Mouse (Mus musculus): ENCODE data around the gene Rhbdl1. TPM values are rescaled to one million over a fixed set of nuclear protein-coding genes. Genes with fewer than 3 reads are reported as not detected.

Rhbdl1 gene
- polyA plus RNA-seq, 1 experiment from 2014 or later = 0.48 TPM

DNA sequence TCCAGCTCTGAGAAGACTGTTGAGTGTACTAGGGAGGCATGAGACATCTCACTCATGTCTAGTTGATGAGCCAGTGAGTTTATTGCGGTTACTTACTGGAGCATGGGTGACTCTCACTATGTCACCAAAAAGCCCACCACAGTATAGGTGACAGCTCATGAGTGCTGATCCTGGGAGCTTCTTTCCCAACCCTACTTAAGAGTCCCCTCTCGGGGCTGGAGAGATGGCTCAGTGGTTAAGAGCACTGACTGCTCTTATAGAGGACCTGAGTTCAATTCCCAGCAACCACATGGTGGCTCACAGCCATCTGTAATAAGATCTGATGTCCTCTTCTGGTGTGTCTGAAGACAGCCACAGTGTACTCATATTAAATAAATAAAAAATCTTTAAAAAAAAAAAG lies 32.9 kb upstream of the Rhbdl1 start:
- Histone ChIP-seq H3K27ac (replicated peaks) (no peak overlapping the region), H3K4me1 (replicated peaks) (peaks cover 42% of the 10 kb centered on the region), H3K9me3 (replicated peaks) (no peaks in the 10 kb centered on the region), H3K36me3 (replicated peaks) (peaks cover 6% of the 10 kb centered on the region; the same call in 1 of the 2 replicates), H3K4me3 (replicated peaks) (no peak overlapping the region), H3K9ac (no peak overlapping the region), H3K4me2 (no peak overlapping the region), H3K27me3 (no peaks in the 10 kb centered on the region)
- ATAC-seq (ENCODE audit: insufficient read depth) = no peak
- 75% methylated on average over 2 of the region's 2 CpGs for WGBS (ENCODE audit: insufficient replicate concordance)

DNA sequence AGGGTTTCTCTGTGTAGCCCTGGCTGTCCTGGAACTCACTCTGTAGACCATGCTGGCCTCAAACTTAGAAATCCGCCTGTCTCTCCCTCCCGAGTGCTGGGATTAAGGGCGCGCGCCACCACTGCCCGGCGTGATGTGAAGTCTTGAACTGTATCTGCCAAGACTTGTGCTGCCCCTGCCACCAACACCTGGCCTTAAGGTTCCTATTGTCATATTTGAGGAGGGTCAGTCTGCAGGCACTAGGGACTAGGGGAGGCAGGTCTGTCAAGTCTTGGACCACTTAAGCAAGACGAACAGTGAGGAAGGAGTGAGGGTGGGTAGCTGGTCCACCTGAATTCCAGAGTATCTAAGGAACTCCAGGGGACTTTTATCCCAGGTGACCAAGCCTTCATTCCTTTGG lies 32.4 kb upstream of the Rhbdl1 start:
- no peak for ATAC-seq (ENCODE audit: insufficient read depth)
- H3K27me3 ChIP-seq = no peaks in the 10 kb centered on the region
- WGBS (ENCODE audit: insufficient replicate concordance) = 81% methylated on average over 8 of the region's 8 CpGs
- H3K36me3 ChIP-seq (replicated peaks) = peaks cover 8% of the 10 kb centered on the region
- H3K4me3 ChIP-seq (replicated peaks) = no peak overlapping the region
- no peak overlapping the region for H3K9ac ChIP-seq
- H3K4me2 ChIP-seq = no peak overlapping the region
- no peaks in the 10 kb centered on the region for H3K9me3 ChIP-seq (replicated peaks)
- H3K27ac ChIP-seq (replicated peaks) = no peak overlapping the region
- H3K4me1 ChIP-seq (replicated peaks) = peaks cover 39% of the 10 kb centered on the region

DNA sequence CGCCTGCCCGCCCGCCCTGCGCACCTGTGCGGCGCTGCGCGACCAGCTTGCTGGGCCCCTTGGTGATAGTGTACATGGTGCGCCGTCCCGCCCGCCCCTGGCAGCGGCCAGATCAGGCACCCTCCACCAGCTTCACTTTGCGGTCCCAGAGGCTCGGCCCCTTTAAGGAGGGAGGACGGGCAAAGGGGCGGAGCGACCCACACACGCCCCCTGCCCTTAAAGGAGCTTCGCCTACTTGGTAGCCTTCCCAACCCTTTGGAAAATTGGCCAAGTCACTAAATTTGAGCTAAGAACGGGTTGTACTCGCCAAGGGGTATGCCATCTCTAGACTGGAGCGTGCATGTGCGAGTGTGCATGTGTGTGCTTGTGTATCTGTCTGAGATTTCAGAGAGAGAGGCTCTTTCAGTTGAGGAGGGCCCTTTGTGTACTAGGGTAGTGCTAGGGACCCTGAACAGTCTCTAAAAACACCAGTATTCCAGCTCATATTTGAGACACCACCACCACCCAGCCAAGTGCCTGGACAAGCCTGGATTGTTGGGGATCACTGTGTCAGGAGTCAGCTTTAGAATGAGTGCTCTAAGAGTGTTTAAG lies 31.6 kb upstream of the Rhbdl1 start, which contains the start of gene Mcrip2:
Gene Mcrip2 (minus strand): TSS at position 164 of the 591 bp plus-strand sequence.
- Histone ChIP-seq H3K4me1 (replicated peaks) (peaks cover 32% of the 10 kb centered on the region), H3K27ac (replicated peaks) (peak within 1 kb of the TSS; percentile 77), H3K27me3 (no peaks in the 10 kb centered on the region), H3K9ac (peak within 1 kb of the TSS; percentile 66), H3K9me3 (replicated peaks) (no peaks in the 10 kb centered on the region), H3K4me3 (replicated peaks) (peak within 1 kb of the TSS; percentile 69), H3K36me3 (replicated peaks) (peaks cover 16% of the 10 kb centered on the region), H3K4me2 (peak within 1 kb of the TSS; percentile 88)
- WGBS (ENCODE audit: insufficient replicate concordance) = 0% methylated on average over 24 of the region's 24 CpGs
- ATAC-seq (ENCODE audit: insufficient read depth) = peak; percentile 68

GRCm38 (mm10) chr17:25867836-25868600 lies 30.9 kb upstream of the Rhbdl1 start:
- WGBS (ENCODE audit: insufficient replicate concordance) = under 1% methylated on average over 42 of the region's 42 CpGs
- ATAC-seq (ENCODE audit: insufficient read depth) = peak; percentile 53
- H3K9me3 ChIP-seq (replicated peaks) = no peaks in the 10 kb centered on the region

GRCm38 (mm10) chr17:25867509-25867835 lies 30.4 kb upstream of the Rhbdl1 start:
- H3K4me3 ChIP-seq (replicated peaks) = peak overlapping the region; percentile 69
- no peaks in the 10 kb centered on the region for H3K9me3 ChIP-seq (replicated peaks)
- H3K27me3 ChIP-seq = no peaks in the 10 kb centered on the region
- peak; percentile 33 for ATAC-seq (ENCODE audit: insufficient read depth)
- H3K36me3 ChIP-seq (replicated peaks) = peaks cover 20% of the 10 kb centered on the region
- H3K4me1 ChIP-seq (replicated peaks) = peaks cover 34% of the 10 kb centered on the region
- peak overlapping the region; percentile 77 for H3K27ac ChIP-seq (replicated peaks)
- peak overlapping the region; percentile 88 for H3K4me2 ChIP-seq
- WGBS (ENCODE audit: insufficient replicate concordance) = 4% methylated on average over 7 of the region's 7 CpGs
- H3K9ac ChIP-seq = peak overlapping the region; percentile 66

More at GRCm38 (mm10) chr17:25867836-25868600, 30.9 kb upstream of the Rhbdl1 start:
- peak overlapping the region; percentile 69 for H3K4me3 ChIP-seq (replicated peaks)
- H3K27me3 ChIP-seq = no peaks in the 10 kb centered on the region
- H3K4me2 ChIP-seq = peak overlapping the region; percentile 88
- H3K27ac ChIP-seq (replicated peaks) = peak overlapping the region; percentile 77
- peaks cover 32% of the 10 kb centered on the region for H3K4me1 ChIP-seq (replicated peaks)
- peaks cover 20% of the 10 kb centered on the region for H3K36me3 ChIP-seq (replicated peaks)
- H3K9ac ChIP-seq = peak overlapping the region; percentile 66

DNA sequence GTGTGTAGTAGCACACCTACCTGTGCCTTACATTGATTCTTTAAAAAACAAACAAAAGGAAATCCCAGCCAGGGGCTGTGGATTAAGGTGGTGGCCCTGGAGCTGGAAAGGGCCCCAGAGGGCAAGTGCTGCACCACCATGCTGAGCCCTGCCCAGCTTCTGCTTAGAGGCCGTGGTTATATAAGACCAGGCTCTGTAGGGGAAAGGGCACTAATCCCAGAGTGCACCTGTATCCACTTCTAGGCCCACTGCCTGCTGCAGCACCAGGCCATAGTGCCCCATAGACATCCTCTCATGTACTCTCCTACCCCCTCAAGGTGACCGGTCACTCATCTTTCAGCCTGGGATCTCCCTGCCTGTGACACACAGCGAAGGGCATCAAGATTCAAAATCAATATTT lies 29.1 kb upstream of the Rhbdl1 start:
- Histone ChIP-seq H3K4me2 (peak overlapping the region; percentile 88; the same call in 1 of the 2 replicates), H3K27me3 (no peaks in the 10 kb centered on the region), H3K36me3 (replicated peaks) (peaks cover 20% of the 10 kb centered on the region), H3K9me3 (replicated peaks) (no peaks in the 10 kb centered on the region), H3K4me1 (replicated peaks) (peaks cover 46% of the 10 kb centered on the region), H3K4me3 (replicated peaks) (no peak overlapping the region), H3K27ac (replicated peaks) (no peak overlapping the region), H3K9ac (no peak overlapping the region)
- ATAC-seq (ENCODE audit: insufficient read depth) = no peak
- WGBS (ENCODE audit: insufficient replicate concordance) = 69% methylated on average over 3 of the region's 3 CpGs

DNA sequence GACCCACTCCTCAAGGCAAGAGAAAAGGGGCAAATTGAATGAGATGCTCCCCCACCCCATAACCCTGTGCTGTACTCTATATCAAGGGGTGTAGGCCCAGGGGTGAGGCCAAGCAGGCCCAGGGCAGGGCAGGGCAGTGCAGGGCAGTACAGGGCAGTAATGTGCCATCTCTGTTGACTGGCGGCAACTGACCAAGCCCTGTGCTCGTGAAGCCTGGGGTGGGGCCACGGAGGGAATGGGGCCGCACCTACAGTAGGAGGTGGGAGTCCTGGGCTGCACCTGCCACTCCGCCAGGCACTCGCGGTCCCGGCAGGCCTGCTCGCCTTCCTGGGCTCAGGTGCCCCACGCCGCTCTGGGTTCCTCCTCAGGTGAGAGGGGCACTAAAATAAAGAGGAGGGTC lies 28.2 kb upstream of the Rhbdl1 start:
- no peak for ATAC-seq (ENCODE audit: insufficient read depth)
- Histone ChIP-seq H3K4me1 (replicated peaks) (peaks cover 54% of the 10 kb centered on the region), H3K27ac (replicated peaks) (no peak overlapping the region), H3K4me2 (no peak overlapping the region), H3K9ac (no peak overlapping the region), H3K4me3 (replicated peaks) (no peak overlapping the region), H3K36me3 (replicated peaks) (peaks cover 20% of the 10 kb centered on the region), H3K9me3 (replicated peaks) (no peaks in the 10 kb centered on the region), H3K27me3 (no peaks in the 10 kb centered on the region)
- WGBS (ENCODE audit: insufficient replicate concordance) = 81% methylated on average over 11 of the region's 11 CpGs

GRCm38 (mm10) chr17:25864311-25864710 lies 27.2 kb upstream of the Rhbdl1 start:
- Histone ChIP-seq H3K9ac (no peak overlapping the region), H3K4me2 (no peak overlapping the region), H3K4me3 (replicated peaks) (no peak overlapping the region), H3K4me1 (replicated peaks) (peaks cover 63% of the 10 kb centered on the region), H3K27ac (replicated peaks) (no peak overlapping the region), H3K36me3 (replicated peaks) (peaks cover 20% of the 10 kb centered on the region), H3K27me3 (no peaks in the 10 kb centered on the region), H3K9me3 (replicated peaks) (no peaks in the 10 kb centered on the region)
- no peak for ATAC-seq (ENCODE audit: insufficient read depth)
- 85% methylated on average over 14 of the region's 14 CpGs for WGBS (ENCODE audit: insufficient replicate concordance)

GRCm38 (mm10) chr17:25863681-25864080 lies 26.6 kb upstream of the Rhbdl1 start:
- no peak overlapping the region for H3K4me2 ChIP-seq
- H3K27ac ChIP-seq (replicated peaks) = no peak overlapping the region
- peaks cover 59% of the 10 kb centered on the region for H3K4me1 ChIP-seq (replicated peaks)
- H3K9ac ChIP-seq = no peak overlapping the region
- H3K4me3 ChIP-seq (replicated peaks) = no peak overlapping the region
- no peaks in the 10 kb centered on the region for H3K9me3 ChIP-seq (replicated peaks)
- peaks cover 20% of the 10 kb centered on the region for H3K36me3 ChIP-seq (replicated peaks)
- no peak for ATAC-seq (ENCODE audit: insufficient read depth)
- WGBS (ENCODE audit: insufficient replicate concordance) = 79% methylated on average over 6 of the region's 6 CpGs
- no peaks in the 10 kb centered on the region for H3K27me3 ChIP-seq

GRCm38 (mm10) chr17:25861704-25862612 lies 24.9 kb upstream of the Rhbdl1 start:
- H3K4me3 ChIP-seq (replicated peaks) = peak overlapping the region; percentile 80
- H3K36me3 ChIP-seq (replicated peaks) = peaks cover 20% of the 10 kb centered on the region
- no peaks in the 10 kb centered on the region for H3K27me3 ChIP-seq
- WGBS (ENCODE audit: insufficient replicate concordance) = 7% methylated on average over 6 of the region's 6 CpGs
- no peaks in the 10 kb centered on the region for H3K9me3 ChIP-seq (replicated peaks)
- H3K4me2 ChIP-seq = peak overlapping the region; percentile 98
- peaks cover 48% of the 10 kb centered on the region for H3K4me1 ChIP-seq (replicated peaks)
- peak overlapping the region; percentile 75 for H3K9ac ChIP-seq
- peak; percentile 12; the same call in 1 of the 2 replicates for ATAC-seq (ENCODE audit: insufficient read depth)
- peak overlapping the region; percentile 68 for H3K27ac ChIP-seq (replicated peaks)

Data from liver, embryonic 15.5 days (tissue).